Mouse (Mus musculus): ENCODE results near the gene Hoxc12.

DNA sequence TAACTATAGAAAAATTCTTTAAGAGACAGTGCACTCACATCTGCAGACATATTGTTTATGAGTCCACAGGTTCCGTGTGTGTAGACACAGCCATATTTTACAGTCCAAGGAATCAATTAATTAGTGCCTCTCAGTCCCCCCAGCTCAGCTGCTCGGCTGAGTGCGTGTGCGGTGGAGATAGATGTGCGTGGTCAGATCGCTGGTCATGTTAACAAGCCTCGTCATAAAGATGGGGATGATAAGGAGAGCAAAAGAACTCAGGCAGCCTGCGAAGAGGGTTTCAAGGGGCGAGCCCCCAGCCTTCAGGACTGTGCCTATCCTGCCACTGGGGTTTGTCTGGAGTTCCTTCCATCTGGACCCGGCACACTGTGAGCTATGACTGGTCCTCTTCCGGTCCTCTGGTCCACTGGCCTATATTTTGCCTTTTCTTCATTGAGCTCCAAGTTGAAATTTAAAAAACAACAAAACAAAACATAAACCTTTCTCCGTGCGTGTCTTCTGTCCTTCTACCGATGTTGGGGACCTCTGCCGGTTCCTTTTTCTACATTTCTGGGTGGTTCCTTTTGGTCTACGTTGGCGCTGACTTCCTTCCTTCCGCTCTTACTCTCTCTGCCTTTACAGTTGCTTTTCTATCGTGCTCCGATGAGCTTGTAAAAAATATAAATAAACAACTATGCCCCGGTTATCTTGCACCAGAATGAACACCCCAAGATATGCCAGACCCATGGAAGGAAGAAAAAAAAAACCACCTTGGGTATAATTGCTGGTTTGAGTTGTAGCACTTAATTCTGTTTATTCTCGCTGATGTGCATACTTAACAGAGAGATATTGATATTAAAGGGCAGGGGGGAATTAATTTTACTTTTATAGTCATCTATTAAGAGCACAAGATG, 8.9 kb downstream of the Hoxc12 start:
- no peak for TF ChIP-seq CTCF (IDR thresholded peaks at IDR 0.05; ENCODE audit: control insufficient read depth, insufficient read depth, insufficient read length)
- TF ChIP-seq CEBPB (IDR thresholded peaks at IDR 0.05; ENCODE audit: low read depth): no peak
- no peak for TF ChIP-seq USF1 (IDR thresholded peaks at IDR 0.05; ENCODE audit: low read depth)
- TF ChIP-seq MYOG (IDR thresholded peaks at IDR 0.05; ENCODE audit: control insufficient read depth, extremely low read depth, insufficient read length): no peak
- no peak for TF ChIP-seq MAX (IDR thresholded peaks at IDR 0.05)
